Mouse (Mus musculus): ENCODE measurements around the gene Fbxl3.

Gene Fbxl3

GRCm38 (mm10) chr14:103088624-103089023 is 10.7 kb downstream of the Fbxl3 start:
- in situ Hi-C loops (cut with MboI; ENCODE audit: low pct_unique_long_range_greater_than_20kb in 1 of 2, low sequenced_read_pairs in 2 of 2, unreplicated experiment in 1 of 2): no loop called here

DNA sequence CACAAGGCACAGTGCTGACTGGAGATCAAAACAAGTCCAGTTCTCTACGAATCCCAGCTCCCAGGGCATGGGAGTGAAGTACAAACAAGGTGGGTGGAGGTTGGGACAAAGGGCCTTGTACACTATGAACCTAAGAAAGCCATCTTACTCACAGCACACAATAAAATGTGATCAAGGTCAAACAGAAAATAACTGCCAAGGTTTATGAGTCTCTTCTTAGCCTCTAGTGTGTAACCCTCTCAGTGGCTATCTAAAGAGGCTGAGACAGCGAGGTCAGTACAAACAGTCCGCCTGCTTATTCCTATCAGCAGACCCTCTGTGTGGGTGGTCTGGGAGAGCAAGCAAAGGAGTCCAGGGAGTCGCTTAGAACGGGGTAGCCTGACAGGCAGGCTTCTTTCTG is 11.5 kb downstream of the Fbxl3 start:
- in situ Hi-C loops (cut with MboI; ENCODE audit: low pct_unique_long_range_greater_than_20kb in 1 of 2, low sequenced_read_pairs in 2 of 2, unreplicated experiment in 1 of 2): no loop called here

DNA sequence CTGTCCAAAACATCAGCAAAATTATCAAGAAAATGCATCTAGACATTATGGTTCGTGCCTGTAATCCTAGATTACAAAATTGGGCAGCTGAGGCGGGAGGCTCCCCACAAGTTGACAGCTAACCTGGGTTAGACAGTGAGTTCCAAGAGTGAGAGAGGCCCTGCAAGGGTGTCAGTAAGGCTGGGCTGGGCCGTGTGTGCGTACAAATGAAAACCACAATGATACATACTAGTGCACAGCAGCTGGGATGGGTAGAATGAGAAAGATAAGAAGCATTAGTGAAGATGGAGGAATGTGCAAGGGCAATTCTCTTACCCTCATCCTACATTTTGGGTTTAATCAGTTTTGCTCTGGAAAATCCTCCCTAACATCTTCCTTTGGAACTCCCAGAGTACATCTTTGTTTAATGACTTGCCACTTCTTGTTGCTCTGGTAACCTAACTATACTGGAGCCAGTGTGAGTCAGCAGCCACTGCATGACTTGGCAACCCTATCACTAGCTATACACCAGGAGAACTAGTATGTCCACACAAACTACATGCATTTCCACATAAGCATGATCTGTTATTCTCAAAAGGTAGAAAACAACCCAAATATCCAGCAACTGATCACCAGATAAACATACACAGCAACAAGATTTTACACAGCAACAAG is 12.6 kb downstream of the Fbxl3 start:
- in situ Hi-C loops (cut with MboI; ENCODE audit: low pct_unique_long_range_greater_than_20kb in 1 of 2, low sequenced_read_pairs in 2 of 2, unreplicated experiment in 1 of 2): no loop called here

DNA sequence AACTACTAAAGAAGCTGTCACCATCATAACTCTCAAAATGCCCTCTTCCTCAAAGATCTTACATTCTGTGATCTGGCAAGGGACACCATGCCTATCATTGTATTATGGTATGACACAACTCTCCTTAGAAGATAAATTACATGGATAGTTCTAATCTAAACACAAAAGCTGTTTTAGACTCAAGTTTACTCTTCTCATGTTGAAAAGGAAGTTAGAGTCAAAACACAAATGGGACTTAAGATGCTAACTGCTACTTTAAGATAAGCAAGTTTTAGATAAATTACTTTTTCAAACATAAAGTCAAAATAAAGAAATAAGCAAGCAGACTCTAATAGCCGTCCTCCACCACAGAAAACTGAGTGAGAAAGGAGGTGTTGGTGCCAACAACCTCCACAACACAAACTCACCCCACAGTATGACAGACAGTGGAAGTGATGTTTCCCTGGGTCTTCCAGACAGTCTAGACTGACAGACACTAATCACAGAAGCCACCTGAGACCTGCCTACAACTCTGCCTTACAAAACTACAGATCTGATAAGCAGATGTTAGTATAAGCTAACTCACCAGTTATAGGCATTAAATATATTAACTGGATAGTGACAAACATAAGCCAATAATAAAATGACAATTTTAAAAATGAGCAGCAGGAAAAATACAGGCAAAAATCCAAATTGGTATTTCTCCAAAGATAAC is 13.4 kb downstream of the Fbxl3 start:
- in situ Hi-C loops (cut with MboI; ENCODE audit: low pct_unique_long_range_greater_than_20kb in 1 of 2, low sequenced_read_pairs in 2 of 2, unreplicated experiment in 1 of 2): no loop called here

DNA sequence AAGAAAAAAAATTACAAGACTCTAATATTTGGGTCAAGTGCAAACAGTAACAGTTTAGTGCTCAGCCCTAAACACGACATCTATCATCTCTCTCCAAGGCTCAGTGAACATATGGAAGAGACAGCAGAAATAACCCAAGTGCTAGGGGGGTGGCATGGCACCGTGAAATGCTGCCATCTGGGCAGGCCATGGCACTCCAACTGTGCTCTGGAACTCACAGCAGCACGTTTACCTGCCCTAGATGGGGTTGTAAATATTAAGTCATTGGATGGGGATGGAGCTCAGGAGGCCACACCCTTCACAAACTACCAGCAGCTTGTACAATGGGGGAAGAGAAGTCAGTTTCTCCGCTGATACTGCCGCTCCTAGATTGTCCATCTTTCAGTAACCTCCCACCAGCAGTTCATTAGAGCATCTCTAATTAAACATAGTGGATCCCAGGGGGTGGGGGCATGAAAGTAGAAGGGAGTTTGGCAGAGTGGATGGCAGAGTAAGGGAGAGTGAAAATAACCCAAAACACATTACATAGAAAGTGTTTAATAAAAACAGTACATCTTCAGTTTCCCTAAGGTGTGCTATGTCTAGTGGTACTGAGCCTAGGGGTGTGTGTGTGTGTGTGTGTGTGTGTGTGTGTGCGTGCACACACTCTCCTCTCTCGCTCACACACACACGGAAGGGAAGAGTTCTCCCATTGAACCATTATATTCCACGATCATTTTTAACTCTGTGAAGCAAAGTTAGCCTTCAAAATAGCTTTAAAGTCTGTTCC is 20.0 kb downstream of the Fbxl3 start:
- in situ Hi-C loops (cut with MboI; ENCODE audit: low pct_unique_long_range_greater_than_20kb in 1 of 2, low sequenced_read_pairs in 2 of 2, unreplicated experiment in 1 of 2): no loop called here

- in situ Hi-C loops (cut with MboI; ENCODE audit: low pct_unique_long_range_greater_than_20kb in 1 of 2, low sequenced_read_pairs in 2 of 2, unreplicated experiment in 1 of 2): no loop called here
Measured at GRCm38 (mm10) chr14:103078006-103078912, 21.1 kb downstream of the Fbxl3 start.

GRCm38 (mm10) chr14:103077272-103078005 is 21.9 kb downstream of the Fbxl3 start:
- in situ Hi-C loops (cut with MboI; ENCODE audit: low pct_unique_long_range_greater_than_20kb in 1 of 2, low sequenced_read_pairs in 2 of 2, unreplicated experiment in 1 of 2): no loop called here

DNA sequence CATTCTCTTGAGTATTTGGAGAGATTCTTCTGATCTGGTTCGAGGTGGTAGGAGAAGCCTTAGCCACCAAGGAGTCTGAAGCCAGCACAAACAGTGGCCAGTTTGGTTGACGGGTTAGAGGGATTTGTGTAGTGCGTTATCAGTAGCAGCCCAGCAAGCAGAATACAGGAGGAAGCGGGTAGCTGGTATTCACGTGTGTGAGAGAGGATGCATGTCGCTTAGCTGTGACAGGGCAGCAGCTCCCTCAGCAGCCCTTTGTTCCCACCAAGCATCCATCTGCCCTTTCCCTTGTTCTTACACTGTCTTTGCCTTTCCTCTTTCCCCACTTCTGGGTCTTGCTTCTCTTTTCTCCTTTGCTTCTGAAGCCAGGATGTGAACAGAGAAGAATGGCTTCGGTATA is 24.2 kb downstream of the Fbxl3 start:
- in situ Hi-C loops (cut with MboI; ENCODE audit: low pct_unique_long_range_greater_than_20kb in 1 of 2, low sequenced_read_pairs in 2 of 2, unreplicated experiment in 1 of 2): no loop called here

DNA sequence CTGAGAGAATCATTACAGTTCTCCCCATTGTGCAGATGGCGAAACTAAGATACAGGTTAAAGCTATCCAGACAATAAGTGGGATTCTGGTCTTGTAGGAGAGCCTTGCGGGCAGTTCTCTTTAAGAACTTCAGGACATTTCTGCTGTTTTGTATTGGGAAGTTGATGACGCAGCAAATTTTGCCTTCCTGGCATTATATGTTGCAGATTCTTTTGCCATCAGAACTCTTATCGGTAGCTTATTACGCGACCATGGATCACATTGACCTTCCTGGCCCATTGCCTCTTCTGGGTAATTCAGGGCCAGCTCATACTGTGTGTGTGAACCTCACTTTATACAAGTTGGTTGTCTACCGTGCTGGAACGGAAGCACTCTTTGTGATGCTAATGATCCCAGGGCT is 25.5 kb downstream of the Fbxl3 start:
- in situ Hi-C loops (cut with MboI; ENCODE audit: low pct_unique_long_range_greater_than_20kb in 1 of 2, low sequenced_read_pairs in 2 of 2, unreplicated experiment in 1 of 2): no loop called here

DNA sequence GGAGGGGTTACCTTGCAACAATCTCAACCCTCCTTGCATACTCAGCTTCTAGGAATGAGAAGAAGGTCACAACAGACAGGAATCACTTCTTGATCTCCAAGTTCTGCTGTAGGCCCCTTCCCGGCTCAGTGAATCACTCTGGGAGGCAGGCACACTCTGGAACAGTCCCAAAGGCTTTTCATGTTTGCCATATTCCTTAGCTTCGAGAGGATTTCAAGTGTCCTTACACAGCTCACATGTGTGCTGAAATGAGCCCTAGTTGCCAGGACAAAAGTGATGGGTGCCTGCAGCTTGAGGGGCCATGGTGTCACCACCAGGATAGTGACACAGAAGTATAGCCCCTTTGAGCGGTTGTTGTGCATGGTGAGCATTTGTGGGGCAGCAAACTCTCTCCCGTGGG is 26.6 kb downstream of the Fbxl3 start:
- in situ Hi-C loops (cut with MboI; ENCODE audit: low pct_unique_long_range_greater_than_20kb in 1 of 2, low sequenced_read_pairs in 2 of 2, unreplicated experiment in 1 of 2): no loop called here

DNA sequence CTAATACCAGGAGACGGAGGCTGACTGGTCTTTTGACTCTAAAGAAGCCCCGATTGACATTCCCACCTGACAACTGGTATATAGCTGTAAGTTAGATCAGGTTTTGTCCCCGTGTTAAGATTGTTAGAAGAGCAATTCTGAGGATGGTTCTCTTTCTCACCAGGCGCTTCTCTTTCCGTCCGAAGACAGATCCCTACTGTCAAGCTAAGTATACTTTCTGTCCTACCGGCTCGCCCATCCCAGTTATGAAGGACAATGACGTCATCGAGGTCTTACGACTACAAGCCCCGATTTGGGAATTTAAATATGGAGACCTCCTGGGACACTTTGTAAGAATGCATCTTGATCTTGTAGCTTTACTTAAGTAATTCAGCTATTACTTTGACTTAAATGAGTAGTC is 27.9 kb downstream of the Fbxl3 start:
- in situ Hi-C loops (cut with MboI; ENCODE audit: low pct_unique_long_range_greater_than_20kb in 1 of 2, low sequenced_read_pairs in 2 of 2, unreplicated experiment in 1 of 2): no loop called here

DNA sequence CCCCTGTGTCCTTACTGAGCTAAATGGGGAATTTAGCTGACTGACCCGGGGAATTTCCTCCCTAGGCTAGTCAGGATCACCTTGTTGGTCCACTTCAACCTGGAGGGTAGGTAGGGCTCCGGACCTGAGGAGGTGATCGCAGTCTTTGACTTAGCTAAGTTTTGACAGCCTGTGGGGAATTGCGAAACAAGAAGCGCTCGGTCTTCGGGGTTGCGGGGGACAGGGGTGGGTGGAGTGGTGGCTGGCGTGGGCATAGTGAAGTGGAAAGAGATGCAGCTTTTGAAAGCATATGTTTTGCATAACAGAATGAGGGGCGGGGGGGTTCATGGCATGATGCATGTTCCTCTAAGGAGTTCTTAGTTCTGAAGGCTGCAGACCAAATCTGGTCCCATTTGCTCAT is 28.6 kb downstream of the Fbxl3 start:
- in situ Hi-C loops (cut with MboI; ENCODE audit: low pct_unique_long_range_greater_than_20kb in 1 of 2, low sequenced_read_pairs in 2 of 2, unreplicated experiment in 1 of 2): no loop called here

DNA sequence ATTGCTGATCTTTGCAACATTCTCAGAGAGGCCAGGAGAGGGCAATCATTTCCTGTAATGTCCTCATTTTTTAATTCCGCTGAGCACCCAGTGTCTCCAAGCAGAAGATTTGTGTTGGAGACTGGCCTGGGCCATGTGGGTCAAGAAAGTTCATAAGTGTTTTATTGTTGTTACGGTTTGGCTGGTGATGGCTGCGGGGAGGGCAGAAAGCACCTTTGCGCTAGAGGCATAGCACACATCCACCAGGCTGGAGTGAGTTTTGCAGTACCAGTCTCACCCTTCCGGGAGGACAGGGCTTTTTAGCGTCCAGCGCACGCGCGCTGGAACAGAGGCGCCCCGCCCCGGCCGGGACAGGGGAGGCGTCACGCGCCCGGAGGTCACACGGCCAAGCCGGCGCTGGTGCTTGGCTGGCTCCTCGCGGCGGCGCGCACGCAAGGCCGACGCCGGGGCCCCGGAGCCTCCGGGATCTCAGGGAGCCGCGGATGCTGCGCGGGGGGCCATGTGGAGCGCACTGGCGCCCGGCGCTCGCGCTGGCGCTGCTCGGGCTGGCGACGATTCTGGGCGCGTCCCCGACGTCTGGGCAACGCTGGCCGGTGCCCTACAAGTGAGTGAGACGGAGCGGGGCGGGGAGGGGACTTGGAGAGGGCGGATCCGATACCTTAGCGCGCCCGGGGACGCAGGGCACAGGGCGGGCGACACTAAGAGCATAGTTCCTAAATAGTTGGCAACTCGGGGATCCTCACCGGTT is 29.3 kb downstream of the Fbxl3 start, which contains the start of gene Cln5:
Cln5 (plus strand) TSS at position 353 of the 748 bp plus-strand sequence.
- in situ Hi-C loops (cut with MboI; ENCODE audit: low pct_unique_long_range_greater_than_20kb in 1 of 2, low sequenced_read_pairs in 2 of 2, unreplicated experiment in 1 of 2): no loop called here

GRCm38 (mm10) chr14:103069465-103069863 is 29.9 kb downstream of the Fbxl3 start:
- in situ Hi-C loops (cut with MboI; ENCODE audit: low pct_unique_long_range_greater_than_20kb in 1 of 2, low sequenced_read_pairs in 2 of 2, unreplicated experiment in 1 of 2): no loop called here

DNA sequence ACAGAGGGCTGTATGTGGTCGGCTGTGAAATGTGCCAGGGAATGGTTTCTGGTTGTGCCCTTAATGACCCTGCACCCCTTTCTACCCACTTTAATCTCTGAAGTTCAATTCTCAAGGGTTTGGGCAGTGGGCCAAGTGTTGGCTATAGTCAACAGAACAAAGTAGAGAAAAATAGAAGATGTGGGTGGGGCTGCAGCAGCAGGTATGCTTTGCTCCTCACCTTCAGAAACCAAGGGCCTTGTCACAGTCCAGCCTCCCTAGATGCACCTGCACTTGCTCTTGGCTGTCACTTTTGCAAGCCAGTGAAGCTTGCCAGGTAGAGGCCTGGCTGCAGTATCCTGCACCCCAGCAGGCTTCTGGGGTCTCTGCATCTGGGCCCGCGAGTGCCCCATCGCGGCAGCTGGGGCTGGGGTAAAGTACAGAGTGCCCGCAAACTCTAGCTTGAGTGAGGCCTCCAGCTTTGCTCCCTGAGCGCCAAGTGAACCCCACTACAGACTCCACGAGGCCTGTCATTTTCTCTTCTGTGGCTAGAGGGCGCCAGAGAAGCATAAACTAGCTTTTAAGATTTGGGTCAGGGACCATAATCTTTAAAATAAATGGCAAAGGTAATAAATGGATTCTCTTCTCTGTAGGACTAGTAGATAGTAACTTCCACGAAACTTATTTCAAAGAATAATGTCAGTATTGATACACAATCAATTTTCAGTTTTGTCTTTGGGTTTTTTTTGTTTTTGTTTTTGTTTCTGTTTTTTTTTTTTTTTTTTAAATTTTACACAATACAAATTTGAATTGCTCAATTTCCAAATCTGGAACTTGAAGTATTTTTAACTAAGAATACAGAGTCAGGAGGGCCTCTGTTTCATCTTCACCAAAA is 33.8 kb downstream of the Fbxl3 start:
- in situ Hi-C loops (cut with MboI; ENCODE audit: low pct_unique_long_range_greater_than_20kb in 1 of 2, low sequenced_read_pairs in 2 of 2, unreplicated experiment in 1 of 2): no loop called here

- in situ Hi-C loops (cut with MboI; ENCODE audit: low pct_unique_long_range_greater_than_20kb in 1 of 2, low sequenced_read_pairs in 2 of 2, unreplicated experiment in 1 of 2): no loop called here
Measured at GRCm38 (mm10) chr14:103059495-103059894, 39.9 kb downstream of the Fbxl3 start.

- in situ Hi-C loops (cut with MboI; ENCODE audit: low pct_unique_long_range_greater_than_20kb in 1 of 2, low sequenced_read_pairs in 2 of 2, unreplicated experiment in 1 of 2): no loop called here
Measured at GRCm38 (mm10) chr14:103058998-103059397, 40.4 kb downstream of the Fbxl3 start.

All from mouse embryonic stem cell (cell line).